Mouse (Mus musculus): ENCODE data around the gene Lrrc8b. TPM values are rescaled to one million over a fixed set of nuclear protein-coding genes. Genes with fewer than 3 reads are reported as not detected.
A peak's percentile ranks its signal among the peaks of the same experiment; 100 is the strongest.

Gene Lrrc8b
- polyA plus RNA-seq, 1 experiment from 2014 or later: 9.4 TPM

GRCm38 (mm10) chr5:105501136-105501535 lies 85.6 kb downstream of the Lrrc8b start:
- no peak for DNase-seq (ENCODE audit: low spot score)
- Histone ChIP-seq H3K4me3 (ENCODE audit: low read depth, low read length) (no peak overlapping the region), H3K9me3 (ENCODE audit: control insufficient read depth, low read length) (no peaks in the 10 kb centered on the region; the same call in 1 of the 2 replicates), H3K36me3 (ENCODE audit: control insufficient read depth, insufficient read depth, low read length) (no peaks in the 10 kb centered on the region), H3K4me2 (no peak overlapping the region), H3K27ac (ENCODE audit: low read depth, low read length) (no peak overlapping the region), H3K4me1 (replicated peaks; ENCODE audit: control insufficient read depth, insufficient read depth, low read length) (no peaks in the 10 kb centered on the region), H3K27me3 (replicated peaks; ENCODE audit: control insufficient read depth, insufficient read depth, low read length) (0 out of 2 replicates have a peak, but pooled peaks cover 2% of the 10 kb centered on the region), H3K9ac (ENCODE audit: low read depth, low read length) (no peak overlapping the region)
- 76% methylated on average over 3 of the region's 3 CpGs for WGBS
- no peak for ATAC-seq (replicated peaks; ENCODE audit: low FRiP score)

GRCm38 (mm10) chr5:105508813-105509212 lies 93.2 kb downstream of the Lrrc8b start:
- Histone ChIP-seq H3K9ac (ENCODE audit: low read depth, low read length) (no peak overlapping the region), H3K4me1 (replicated peaks; ENCODE audit: control insufficient read depth, insufficient read depth, low read length) (no peaks in the 10 kb centered on the region), H3K36me3 (ENCODE audit: control insufficient read depth, insufficient read depth, low read length) (no peaks in the 10 kb centered on the region), H3K4me2 (no peak overlapping the region), H3K27ac (ENCODE audit: low read depth, low read length) (no peak overlapping the region), H3K27me3 (replicated peaks; ENCODE audit: control insufficient read depth, insufficient read depth, low read length) (no peaks in the 10 kb centered on the region), H3K4me3 (ENCODE audit: low read depth, low read length) (no peak overlapping the region), H3K9me3 (ENCODE audit: control insufficient read depth, low read length) (no peaks in the 10 kb centered on the region)
- 87% methylated on average over 6 of the region's 6 CpGs for WGBS
- ATAC-seq (replicated peaks; ENCODE audit: low FRiP score) (no peak), DNase-seq (ENCODE audit: low spot score) (no peak)

- Histone ChIP-seq H3K4me1 (replicated peaks; ENCODE audit: control insufficient read depth, insufficient read depth, low read length) (no peaks in the 10 kb centered on the region), H3K4me2 (no peak overlapping the region), H3K9ac (ENCODE audit: low read depth, low read length) (no peak overlapping the region), H3K9me3 (ENCODE audit: control insufficient read depth, low read length) (no peaks in the 10 kb centered on the region), H3K27me3 (replicated peaks; ENCODE audit: control insufficient read depth, insufficient read depth, low read length) (no peaks in the 10 kb centered on the region), H3K36me3 (ENCODE audit: control insufficient read depth, insufficient read depth, low read length) (no peaks in the 10 kb centered on the region), H3K27ac (ENCODE audit: low read depth, low read length) (no peak overlapping the region), H3K4me3 (ENCODE audit: low read depth, low read length) (no peak overlapping the region)
- 54% methylated on average over 4 of the region's 4 CpGs for WGBS
- ATAC-seq (replicated peaks; ENCODE audit: low FRiP score) (no peak; the same call in 1 of the 2 replicates), DNase-seq (ENCODE audit: low spot score) (no peak)
Observed at GRCm38 (mm10) chr5:105512297-105512696, 96.7 kb downstream of the Lrrc8b start.

GRCm38 (mm10) chr5:105515532-105515931 lies 100.0 kb downstream of the Lrrc8b start:
- Histone ChIP-seq H3K27me3 (replicated peaks; ENCODE audit: control insufficient read depth, insufficient read depth, low read length) (no peaks in the 10 kb centered on the region), H3K4me2 (no peak overlapping the region), H3K9me3 (ENCODE audit: control insufficient read depth, low read length) (no peaks in the 10 kb centered on the region), H3K4me1 (replicated peaks; ENCODE audit: control insufficient read depth, insufficient read depth, low read length) (peaks cover 7% of the 10 kb centered on the region), H3K27ac (ENCODE audit: low read depth, low read length) (no peak overlapping the region), H3K4me3 (ENCODE audit: low read depth, low read length) (no peak overlapping the region), H3K9ac (ENCODE audit: low read depth, low read length) (no peak overlapping the region), H3K36me3 (ENCODE audit: control insufficient read depth, insufficient read depth, low read length) (no peaks in the 10 kb centered on the region)
- DNase-seq (ENCODE audit: low spot score) (no peak), ATAC-seq (replicated peaks; ENCODE audit: low FRiP score) (no peak)
- WGBS: 62% methylated on average over 6 of the region's 6 CpGs

GRCm38 (mm10) chr5:105516290-105516689 lies 100.7 kb downstream of the Lrrc8b start:
- 63% methylated on average over 3 of the region's 3 CpGs for WGBS
- no peak for ATAC-seq (replicated peaks; ENCODE audit: low FRiP score)
- H3K9me3 ChIP-seq (ENCODE audit: control insufficient read depth, low read length): no peaks in the 10 kb centered on the region
- H3K27ac ChIP-seq (ENCODE audit: low read depth, low read length): no peak overlapping the region
- no peak overlapping the region for H3K4me2 ChIP-seq
- H3K9ac ChIP-seq (ENCODE audit: low read depth, low read length): no peak overlapping the region
- no peaks in the 10 kb centered on the region for H3K36me3 ChIP-seq (ENCODE audit: control insufficient read depth, insufficient read depth, low read length)
- no peaks in the 10 kb centered on the region for H3K27me3 ChIP-seq (replicated peaks; ENCODE audit: control insufficient read depth, insufficient read depth, low read length)
- H3K4me3 ChIP-seq (ENCODE audit: low read depth, low read length): no peak overlapping the region
- no peak for DNase-seq (ENCODE audit: low spot score)
- H3K4me1 ChIP-seq (replicated peaks; ENCODE audit: control insufficient read depth, insufficient read depth, low read length): peaks cover 7% of the 10 kb centered on the region

GRCm38 (mm10) chr5:105517992-105518625 lies 102.5 kb downstream of the Lrrc8b start:
- H3K9me3 ChIP-seq (ENCODE audit: control insufficient read depth, low read length): no peaks in the 10 kb centered on the region
- peaks cover 22% of the 10 kb centered on the region for H3K4me1 ChIP-seq (replicated peaks; ENCODE audit: control insufficient read depth, insufficient read depth, low read length)
- peak overlapping the region; percentile 89 for H3K9ac ChIP-seq (ENCODE audit: low read depth, low read length)
- peaks cover 6% of the 10 kb centered on the region; the same call in 1 of the 2 replicates for H3K36me3 ChIP-seq (ENCODE audit: control insufficient read depth, insufficient read depth, low read length)
- peak overlapping the region; percentile 87 for H3K4me2 ChIP-seq
- H3K27ac ChIP-seq (ENCODE audit: low read depth, low read length): no peak overlapping the region
- peak overlapping the region; percentile 88 for H3K4me3 ChIP-seq (ENCODE audit: low read depth, low read length)
- DNase-seq (ENCODE audit: low spot score) (no peak), ATAC-seq (replicated peaks; ENCODE audit: low FRiP score) (0 out of 2 replicates have a peak, but pooled peaks have one; percentile 3)
- 17% methylated on average over 7 of the region's 7 CpGs for WGBS
- no peaks in the 10 kb centered on the region for H3K27me3 ChIP-seq (replicated peaks; ENCODE audit: control insufficient read depth, insufficient read depth, low read length)

GRCm38 (mm10) chr5:105518626-105519095 lies 103.1 kb downstream of the Lrrc8b start:
- Histone ChIP-seq H3K4me3 (ENCODE audit: low read depth, low read length) (peak overlapping the region; percentile 88), H3K27me3 (replicated peaks; ENCODE audit: control insufficient read depth, insufficient read depth, low read length) (no peaks in the 10 kb centered on the region), H3K9me3 (ENCODE audit: control insufficient read depth, low read length) (no peaks in the 10 kb centered on the region), H3K9ac (ENCODE audit: low read depth, low read length) (peak overlapping the region; percentile 89), H3K4me2 (peak overlapping the region; percentile 87), H3K36me3 (ENCODE audit: control insufficient read depth, insufficient read depth, low read length) (peaks cover 6% of the 10 kb centered on the region; the same call in 1 of the 2 replicates), H3K4me1 (replicated peaks; ENCODE audit: control insufficient read depth, insufficient read depth, low read length) (peaks cover 23% of the 10 kb centered on the region), H3K27ac (ENCODE audit: low read depth, low read length) (peak overlapping the region; percentile 92)
- WGBS: 0% methylated on average over 16 of the region's 16 CpGs
- ATAC-seq (replicated peaks; ENCODE audit: low FRiP score) (peak; percentile 44), DNase-seq (ENCODE audit: low spot score) (no peak)

GRCm38 (mm10) chr5:105519096-105519975 lies 103.8 kb downstream of the Lrrc8b start, which contains the start of gene Lrrc8c:
Gene Lrrc8c (plus strand): TSS chr5:105519388.
- Histone ChIP-seq H3K36me3 (ENCODE audit: control insufficient read depth, insufficient read depth, low read length) (peaks cover 6% of the 10 kb centered on the region; the same call in 1 of the 2 replicates), H3K27me3 (replicated peaks; ENCODE audit: control insufficient read depth, insufficient read depth, low read length) (no peaks in the 10 kb centered on the region), H3K9me3 (ENCODE audit: control insufficient read depth, low read length) (no peaks in the 10 kb centered on the region), H3K9ac (ENCODE audit: low read depth, low read length) (peak within 1 kb of the TSS; percentile 89), H3K4me3 (ENCODE audit: low read depth, low read length) (peak within 1 kb of the TSS; percentile 88), H3K4me1 (replicated peaks; ENCODE audit: control insufficient read depth, insufficient read depth, low read length) (peaks cover 29% of the 10 kb centered on the region), H3K4me2 (peak within 1 kb of the TSS; percentile 87), H3K27ac (ENCODE audit: low read depth, low read length) (peak within 1 kb of the TSS; percentile 92)
- ATAC-seq (replicated peaks; ENCODE audit: low FRiP score) (peak; percentile 87), DNase-seq (ENCODE audit: low spot score) (peak; percentile 83)
- WGBS: under 1% methylated on average over 93 of the region's 93 CpGs
